ENCODE assay signal across 20 mouse cellular contexts in the genomic region with DNA sequence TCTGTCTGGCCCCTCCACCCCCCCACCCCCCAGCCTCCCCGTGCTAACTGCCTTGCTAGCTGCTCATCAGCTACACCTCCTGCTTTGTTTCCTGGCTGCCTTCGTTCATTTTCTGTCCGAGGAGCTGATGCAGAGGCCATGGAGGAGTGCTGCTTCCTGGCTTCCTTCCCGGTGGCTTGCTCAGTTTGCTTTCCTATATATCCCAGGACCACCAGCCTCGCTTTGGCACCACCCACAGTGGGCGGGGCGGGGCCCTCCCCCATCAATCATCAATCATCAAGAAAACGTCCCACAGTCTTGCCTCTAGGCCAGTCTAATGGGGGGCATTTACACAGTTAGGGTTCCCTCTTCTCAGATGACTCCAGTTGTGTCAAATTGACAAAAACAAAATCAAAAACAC. TPM values are rescaled to one million over a fixed set of nuclear protein-coding genes. Genes with fewer than 3 reads are reported as not detected.
DNase-seq lines count a peak whose midpoint lies in the region; ATAC-seq and TF ChIP-seq lines count a peak whose summit lies in the region.
"Had no signal": no experiment of that assay in that cellular context is flagged by ENCODE, and none has a peak within 500 bp of the region (broad histone marks: within the 10 kb centered on the region; RNA-seq: fewer than 3 reads in every experiment).

No protein-coding gene starts in this region.

- H3K27ac ChIP-seq in hindbrain, embryonic 11.5 days (ENCODE audit: low read depth, low read length) = no peak overlapping the region
- no peak overlapping the region for H3K27ac ChIP-seq in hindbrain, postnatal 0 days
- H3K27ac ChIP-seq in ES-Bruce4 (ENCODE audit: insufficient read depth, low read length) = no peak overlapping the region
- H3K27ac ChIP-seq in limb, embryonic 10.5 days = peak overlapping the region; percentile 63
- H3K27ac ChIP-seq: embryonic facial prominence, embryonic 15.5 days; forebrain, embryonic 12.5 days; heart, embryonic 15.5 days; hindbrain, embryonic 12.5 days; intestine, embryonic 15.5 days had no signal

- no peaks in the 10 kb centered on the region; the same call in 1 of the 2 replicates for H3K9me3 ChIP-seq in hindbrain, embryonic 11.5 days (ENCODE audit: control insufficient read depth, low read length)
- no peaks in the 10 kb centered on the region for H3K9me3 ChIP-seq in hindbrain, postnatal 0 days (ENCODE audit: low read length)
- no peaks in the 10 kb centered on the region for H3K9me3 ChIP-seq in ES-Bruce4 (replicated peaks; ENCODE audit: control insufficient read depth, insufficient read depth, low read length, poor library complexity, severe bottlenecking)
- no peaks in the 10 kb centered on the region for H3K9me3 ChIP-seq in limb, embryonic 10.5 days (replicated peaks)
- H3K9me3 ChIP-seq: embryonic facial prominence, embryonic 15.5 days; forebrain, embryonic 12.5 days; heart, embryonic 15.5 days; intestine, embryonic 15.5 days had no signal

- no peak overlapping the region for H3K4me3 ChIP-seq in hindbrain, embryonic 11.5 days (ENCODE audit: low read depth, low read length)
- no peak overlapping the region for H3K4me3 ChIP-seq in hindbrain, postnatal 0 days (ENCODE audit: low read length)
- H3K4me3 ChIP-seq in ES-Bruce4 (ENCODE audit: low read depth, low read length) = no peak overlapping the region
- no peak overlapping the region for H3K4me3 ChIP-seq in limb, embryonic 10.5 days
- H3K4me3 ChIP-seq: embryonic facial prominence, embryonic 15.5 days; erythroblast, embryonic 14.5 days; forebrain, embryonic 12.5 days; heart, embryonic 15.5 days; hindbrain, embryonic 12.5 days; intestine, embryonic 15.5 days had no signal

- 43% methylated on average over 8 of the region's 8 CpGs for WGBS in hindbrain, embryonic 11.5 days
- 28% methylated on average over 8 of the region's 8 CpGs for WGBS in hindbrain, postnatal 0 days
- WGBS in limb, embryonic 10.5 days = 42% methylated on average over 8 of the region's 8 CpGs

- no peaks in the 10 kb centered on the region for H3K27me3 ChIP-seq in hindbrain, embryonic 11.5 days (ENCODE audit: control insufficient read depth, insufficient read depth, low read length)
- no peaks in the 10 kb centered on the region for H3K27me3 ChIP-seq in hindbrain, postnatal 0 days (ENCODE audit: insufficient read depth, low read length)
- no peaks in the 10 kb centered on the region for H3K27me3 ChIP-seq in ES-Bruce4 (ENCODE audit: control insufficient read depth, insufficient read depth, low read length, poor library complexity, severe bottlenecking)
- no peaks in the 10 kb centered on the region for H3K27me3 ChIP-seq in limb, embryonic 10.5 days (ENCODE audit: low read depth, poor library complexity, severe bottlenecking)
- H3K27me3 ChIP-seq: embryonic facial prominence, embryonic 15.5 days; hindbrain, embryonic 12.5 days; intestine, embryonic 15.5 days; Patski had no signal

- H3K36me3 ChIP-seq in hindbrain, embryonic 11.5 days (ENCODE audit: control insufficient read depth, insufficient read depth, low read length) = 0 out of 2 replicates have a peak, but pooled peaks cover 4% of the 10 kb centered on the region
- no peaks in the 10 kb centered on the region for H3K36me3 ChIP-seq in hindbrain, postnatal 0 days (ENCODE audit: insufficient read depth, low read length)
- no peaks in the 10 kb centered on the region for H3K36me3 ChIP-seq in ES-Bruce4 (ENCODE audit: control insufficient read depth, insufficient read depth, low read length, poor library complexity, severe bottlenecking)
- peaks cover 34% of the 10 kb centered on the region for H3K36me3 ChIP-seq in limb, embryonic 10.5 days
- H3K36me3 ChIP-seq: embryonic facial prominence, embryonic 15.5 days; G1E; heart, embryonic 15.5 days; intestine, embryonic 15.5 days had no signal

- no peak overlapping the region for H3K4me2 ChIP-seq in hindbrain, embryonic 11.5 days (replicated peaks; ENCODE audit: low read depth, low read length)
- no peak overlapping the region for H3K4me2 ChIP-seq in hindbrain, postnatal 0 days (ENCODE audit: low read depth, low read length)
- H3K4me2 ChIP-seq: embryonic facial prominence, embryonic 15.5 days; forebrain, embryonic 12.5 days; heart, embryonic 11.5 days; heart, embryonic 15.5 days; hindbrain, embryonic 12.5 days; intestine, embryonic 15.5 days had no signal

- no peak for TF ChIP-seq POLR2A in ES-Bruce4 (IDR thresholded peaks at IDR 0.05; ENCODE audit: insufficient read depth, low read length)

- DNase-seq in embryo, embryonic 10 days (ENCODE audit: low spot score) = peak; percentile 34
- DNase-seq in embryo, embryonic 11 days = no peak
- peak; percentile 49 for DNase-seq in hindbrain, embryonic 11.5 days (ENCODE audit: low spot score)
- no peak for DNase-seq in hindbrain, postnatal 0 days (ENCODE audit: low spot score)
- no peak for DNase-seq in limb, embryonic 10.5 days (ENCODE audit: low spot score)
- no peak for DNase-seq in retina, postnatal 1 day
- no peak for DNase-seq in urinary bladder, postnatal 25 days (ENCODE audit: low spot score)

- 0 out of 2 replicates have a peak, but pooled peaks cover 2% of the 10 kb centered on the region for H3K4me1 ChIP-seq in hindbrain, embryonic 11.5 days (replicated peaks; ENCODE audit: control insufficient read depth, insufficient read depth, low read length)
- no peaks in the 10 kb centered on the region for H3K4me1 ChIP-seq in hindbrain, postnatal 0 days (ENCODE audit: insufficient read depth, low read length)
- peaks cover 12% of the 10 kb centered on the region for H3K4me1 ChIP-seq in ES-Bruce4 (ENCODE audit: control insufficient read depth, insufficient read depth, low read length)
- peaks cover 28% of the 10 kb centered on the region for H3K4me1 ChIP-seq in limb, embryonic 10.5 days

- no peak for TF ChIP-seq CTCF in hindbrain, postnatal 0 days (IDR thresholded peaks at IDR 0.05; ENCODE audit: low read depth)
- TF ChIP-seq CTCF in ES-Bruce4 (IDR thresholded peaks at IDR 0.05; ENCODE audit: low read depth, low read length) = no peak

- ATAC-seq in hindbrain, embryonic 11.5 days (ENCODE audit: low FRiP score) = no peak
- ATAC-seq in hindbrain, postnatal 0 days = no peak
- ATAC-seq: activated CD4-positive, CD25-positive, alpha-beta regulatory T cell, adult 4 months; forebrain, embryonic 16.5 days; intestine, embryonic 15.5 days; Patski had no signal

- no peak for TF ChIP-seq EP300 in ES-Bruce4 (IDR thresholded peaks at IDR 0.05; ENCODE audit: insufficient read depth, low read depth, low read length)

- no peak overlapping the region for H3K9ac ChIP-seq in hindbrain, embryonic 11.5 days (ENCODE audit: low read depth, low read length)
- no peak overlapping the region for H3K9ac ChIP-seq in hindbrain, postnatal 0 days (replicated peaks; ENCODE audit: low read length)
- H3K9ac ChIP-seq in ES-Bruce4 (ENCODE audit: low read depth, poor library complexity, severe bottlenecking) = peak overlapping the region; percentile 29; the same call in 1 of the 2 replicates
- H3K9ac ChIP-seq: embryonic facial prominence, embryonic 15.5 days; forebrain, embryonic 12.5 days; heart, embryonic 15.5 days; hindbrain, embryonic 12.5 days; intestine, embryonic 15.5 days had no signal

RNA-seq across cellular contexts. Expression of a gene that starts 8.0 kb away (rescaled TPM):
- polyA plus RNA-seq in hindbrain, embryonic 11.5 days (2014; fragmentation: Nextera tagmentation; extraction: Ambion mirVana) = 16.5 and 19.3 TPM in 2 replicates
- 11.5 and 12.5 TPM in 2 replicates for total RNA-seq in hindbrain, postnatal 0 days (2014; rRNA removed)
- 9.7 and 10.3 TPM in 2 replicates for polyA plus RNA-seq in hindbrain, postnatal 0 days (2015; fragmentation: Nextera tagmentation; extraction: Ambion mirVana)
- 4.1 and 8.1 TPM in 2 replicates for polyA plus RNA-seq in ES-Bruce4 (2011; ENCODE audit: insufficient read depth, insufficient read length, low read depth, missing spikeins)
- 9.8 and 12.8 TPM in 2 replicates for polyA plus RNA-seq in limb, embryonic 10.5 days (2016; fragmentation: Nextera tagmentation; extraction: Ambion mirVana)
- total RNA-seq: heart, postnatal 25 days had no signal
- polyA plus RNA-seq: G1E had no signal

RNA-seq across cellular contexts. Expression of a gene that starts 8.1 kb away (rescaled TPM):
- 16.9 and 20.7 TPM in 2 replicates for polyA plus RNA-seq in hindbrain, embryonic 11.5 days (2014; fragmentation: Nextera tagmentation; extraction: Ambion mirVana)
- total RNA-seq in hindbrain, postnatal 0 days (2014; rRNA removed) = 161 and 182 TPM in 2 replicates
- polyA plus RNA-seq in hindbrain, postnatal 0 days (2015; fragmentation: Nextera tagmentation; extraction: Ambion mirVana) = 42.1 and 43.9 TPM in 2 replicates
- 15.8 and 15.9 TPM in 2 replicates for polyA plus RNA-seq in ES-Bruce4 (2011; ENCODE audit: insufficient read depth, insufficient read length, low read depth, missing spikeins)
- 19.6 and 20.2 TPM in 2 replicates for polyA plus RNA-seq in limb, embryonic 10.5 days (2016; fragmentation: Nextera tagmentation; extraction: Ambion mirVana)
- polyA plus RNA-seq: G1E had no signal

RNA-seq across cellular contexts. Expression of a gene that starts 31.3 kb away (rescaled TPM):
- polyA plus RNA-seq in hindbrain, embryonic 11.5 days (2014; fragmentation: Nextera tagmentation; extraction: Ambion mirVana) = 12.6 and 15.3 TPM in 2 replicates
- 223 and 230 TPM in 2 replicates for total RNA-seq in hindbrain, postnatal 0 days (2014; rRNA removed)
- polyA plus RNA-seq in hindbrain, postnatal 0 days (2015; fragmentation: Nextera tagmentation; extraction: Ambion mirVana) = 123 and 128 TPM in 2 replicates
- polyA plus RNA-seq in ES-Bruce4 (2011; ENCODE audit: insufficient read depth, insufficient read length, low read depth, missing spikeins) = 42.3 and 50.4 TPM in 2 replicates
- polyA plus RNA-seq in limb, embryonic 10.5 days (2016; fragmentation: Nextera tagmentation; extraction: Ambion mirVana) = 23.4 and 27.8 TPM in 2 replicates

Comparison
In these comparisons a context has a peak if more than half of its experiments do, and no peak if none do; other contexts are left out.
1. DNase-seq: peak in embryo, embryonic 10 days (single experiment) and hindbrain, embryonic 11.5 days (single experiment); none in embryo, embryonic 11 days (single experiment), hindbrain, postnatal 0 days (single experiment), limb, embryonic 10.5 days (single experiment), retina, postnatal 1 day (single experiment) and urinary bladder, postnatal 25 days (single experiment).